Mouse (Mus musculus): ENCODE measurements at regions not wholly inside any gene's neighbourhood (a gene's known extent, or its start where the extent isn't known, plus 50 kb on each side); places are given as distances from the start of the nearest gene placed in this dataset.

DNA sequence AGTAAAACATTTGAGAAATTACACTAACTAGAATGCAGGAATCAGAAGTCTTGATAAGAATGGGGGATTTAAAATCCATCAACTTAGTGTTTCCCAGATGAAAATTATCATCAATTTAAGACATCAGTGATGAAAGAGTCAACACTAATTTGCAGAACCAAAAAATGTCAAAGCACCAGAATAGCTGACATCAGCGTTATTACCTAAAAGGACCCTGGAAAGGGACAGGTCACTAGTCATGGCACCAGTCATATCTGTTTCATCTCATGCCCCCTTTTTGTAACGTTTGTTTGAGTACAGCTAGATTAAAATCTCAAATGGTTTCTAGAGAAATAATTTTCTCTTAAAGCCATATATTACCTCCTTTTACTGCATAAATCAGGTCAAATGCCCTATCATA lies 1638.7 kb downstream of the Grik2 start:
- Histone ChIP-seq H3K4me3 (ENCODE audit: low read depth, low read length) (no peak overlapping the region), H3K27ac (ENCODE audit: low read depth, low read length) (no peak overlapping the region), H3K9ac (replicated peaks; ENCODE audit: low read length, poor library complexity, severe bottlenecking) (no peak overlapping the region), H3K27me3 (ENCODE audit: insufficient read depth, low read length) (no peaks in the 10 kb centered on the region), H3K9me3 (ENCODE audit: low read length) (no peaks in the 10 kb centered on the region), H3K4me1 (ENCODE audit: insufficient read depth, low read length) (no peaks in the 10 kb centered on the region), H3K36me3 (ENCODE audit: insufficient read depth, low read length) (no peaks in the 10 kb centered on the region), H3K4me2 (ENCODE audit: low read depth, low read length, poor library complexity, severe bottlenecking) (no peak overlapping the region)
- no peak for ATAC-seq (ENCODE audit: low FRiP score)
- DNase-seq (ENCODE audit: low spot score), result no peak
- TF ChIP-seq CTCF (IDR thresholded peaks at IDR 0.05), result no peak
- WGBS, result 85% methylated on average over 2 of the region's 2 CpGs

DNA sequence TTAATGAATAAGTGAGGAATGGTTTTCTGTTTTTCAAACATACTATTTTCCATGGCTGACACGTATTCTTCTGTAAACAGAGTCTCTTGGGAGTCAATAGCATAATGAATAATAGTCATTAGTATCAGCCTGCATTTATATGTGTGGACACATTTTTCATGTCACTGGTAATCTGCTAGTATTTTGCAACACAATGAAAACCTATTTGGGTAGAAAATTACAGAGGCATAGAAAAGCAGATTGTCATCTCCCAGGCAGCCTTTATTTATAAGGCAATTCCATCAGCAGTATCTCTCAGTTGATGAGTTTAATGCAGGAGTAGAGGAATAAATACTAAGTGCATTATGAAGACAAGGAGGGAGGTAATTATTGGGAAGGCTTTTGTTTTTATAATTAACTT lies 1652.9 kb downstream of the Grik2 start:
- 37% methylated on average over 1 of the region's 1 CpGs for WGBS
- H3K4me1 ChIP-seq (ENCODE audit: insufficient read depth, low read length), result no peaks in the 10 kb centered on the region
- DNase-seq (ENCODE audit: low spot score) (peak; percentile 1), ATAC-seq (ENCODE audit: low FRiP score) (no peak)
- no peaks in the 10 kb centered on the region for H3K9me3 ChIP-seq (ENCODE audit: low read length)
- no peak overlapping the region for H3K9ac ChIP-seq (replicated peaks; ENCODE audit: low read length, poor library complexity, severe bottlenecking)
- no peak for TF ChIP-seq CTCF (IDR thresholded peaks at IDR 0.05)
- no peaks in the 10 kb centered on the region for H3K36me3 ChIP-seq (ENCODE audit: insufficient read depth, low read length)
- no peak overlapping the region for H3K27ac ChIP-seq (ENCODE audit: low read depth, low read length)
- no peak overlapping the region for H3K4me2 ChIP-seq (ENCODE audit: low read depth, low read length, poor library complexity, severe bottlenecking)
- no peaks in the 10 kb centered on the region for H3K27me3 ChIP-seq (ENCODE audit: insufficient read depth, low read length)
- no peak overlapping the region for H3K4me3 ChIP-seq (ENCODE audit: low read depth, low read length)

Data from midbrain, postnatal 0 days (tissue).